Mouse (Mus musculus) cerebellum, postnatal 14 days (tissue): ENCODE results near the gene Zfyve26.

ENCODE experiments used
- DNase-seq, 2 experiments: peaks; one replicate each; pipeline ENCODE4 v3.0.0; 2021; ENCODE audit warnings: mixed read lengths in 2 of 2

Gene Zfyve26

GRCm38 (mm10) chr12:79296126-79296816, at the start of gene Zfyve26:
Zfyve26 (minus strand) TSS chr12:79296304.
- DNase-seq = peak; percentile 92 to 94

GRCm38 (mm10) chr12:79341291-79341845, 45.3 kb upstream of the Zfyve26 start:
- no peak for DNase-seq

DNA sequence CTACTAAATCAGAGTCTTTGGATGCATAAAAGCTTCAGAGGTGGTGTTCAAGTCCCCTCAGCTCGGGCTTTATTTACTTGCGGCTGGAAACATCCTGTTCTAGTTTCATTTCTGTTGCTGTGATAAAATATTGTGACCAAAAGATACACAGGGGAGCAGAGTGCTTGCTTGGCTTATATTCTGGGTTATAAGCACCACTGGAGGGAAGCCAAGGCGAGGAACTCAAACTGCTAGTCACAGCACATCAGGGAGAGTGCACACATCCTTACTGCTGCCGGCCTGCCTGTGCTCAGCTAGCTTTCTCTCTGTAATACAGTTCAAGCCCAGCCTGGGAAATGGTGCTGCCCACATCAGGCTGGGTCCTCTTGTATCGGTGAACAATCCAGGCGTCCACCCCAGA, 44.4 kb upstream of the Zfyve26 start:
- DNase-seq = no peak

DNA sequence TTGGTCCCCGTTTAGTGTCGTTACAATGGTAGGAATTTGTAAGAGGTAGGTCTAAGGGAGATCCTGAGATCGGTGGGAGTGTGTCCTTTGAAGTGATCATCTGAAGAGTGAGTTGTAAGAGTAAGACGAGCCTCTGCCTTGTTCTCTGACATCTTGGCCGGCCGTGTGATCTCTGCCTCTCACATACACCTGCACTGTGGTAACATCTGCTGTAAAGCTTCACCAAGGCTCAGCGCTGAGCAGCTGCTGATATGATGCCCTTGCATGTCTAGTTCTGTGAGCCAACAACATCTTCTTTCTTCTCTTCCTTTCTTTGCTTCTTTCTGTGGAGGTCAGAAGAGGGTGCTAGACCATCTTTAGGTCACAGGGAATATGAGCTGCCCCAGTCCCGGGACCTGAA, 42.7 kb upstream of the Zfyve26 start:
- no peak for DNase-seq

- DNase-seq = no peak
Observed at GRCm38 (mm10) chr12:79331722-79332121, 35.6 kb upstream of the Zfyve26 start.

DNA sequence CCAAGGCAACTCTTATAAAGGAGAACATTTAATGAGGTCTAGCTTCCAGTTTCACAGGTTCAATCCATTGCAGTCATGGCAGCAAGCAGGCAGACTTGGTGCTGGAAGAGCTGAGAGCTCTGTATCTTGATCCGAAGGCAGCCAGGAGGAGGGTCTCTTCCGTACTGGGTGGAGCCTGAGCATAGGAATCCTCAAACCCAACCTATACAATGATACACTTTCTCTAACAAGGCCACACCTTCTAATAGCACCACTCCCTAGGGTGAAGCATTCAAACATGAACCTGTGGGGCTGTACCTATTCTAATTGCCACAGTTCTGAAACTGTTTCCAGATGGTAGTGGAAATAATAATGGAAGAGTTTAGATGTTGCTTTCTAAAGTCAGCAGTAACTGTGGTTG, 34.5 kb upstream of the Zfyve26 start:
- no peak for DNase-seq

- DNase-seq = no peak
Observed at GRCm38 (mm10) chr12:79327868-79328267, 31.8 kb upstream of the Zfyve26 start.

- DNase-seq = no peak
Observed at GRCm38 (mm10) chr12:79326745-79327144, 30.6 kb upstream of the Zfyve26 start.

- no peak for DNase-seq
Observed at GRCm38 (mm10) chr12:79326236-79326635, 30.1 kb upstream of the Zfyve26 start.

GRCm38 (mm10) chr12:79322539-79322938, 26.4 kb upstream of the Zfyve26 start:
- DNase-seq = peak in 1 of 2 experiments; percentile 22

GRCm38 (mm10) chr12:79320895-79321294, 24.8 kb upstream of the Zfyve26 start:
- no peak for DNase-seq

DNA sequence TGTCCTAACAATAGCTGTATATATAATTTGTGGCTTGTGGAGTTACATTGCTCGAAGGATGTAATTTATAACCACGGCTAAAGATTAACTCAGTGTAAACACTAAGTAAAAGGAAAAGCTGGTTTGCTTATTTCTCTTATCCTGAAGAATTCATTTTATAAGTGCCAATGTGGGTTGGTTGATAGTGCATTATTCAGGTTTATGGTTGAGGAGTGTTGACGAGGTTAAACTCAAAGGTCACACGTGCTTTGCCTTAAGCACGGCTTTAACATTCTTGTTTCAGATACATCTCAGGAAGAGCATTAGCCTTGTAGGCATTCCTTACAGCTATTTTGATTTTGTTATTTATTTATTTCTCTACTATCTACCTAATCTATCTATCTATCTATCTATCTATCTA, 21.2 kb upstream of the Zfyve26 start:
- DNase-seq = no peak

- no peak for DNase-seq
Observed at GRCm38 (mm10) chr12:79313721-79314120, 17.6 kb upstream of the Zfyve26 start.

GRCm38 (mm10) chr12:79306013-79306412, 9.9 kb upstream of the Zfyve26 start:
- no peak for DNase-seq

DNA sequence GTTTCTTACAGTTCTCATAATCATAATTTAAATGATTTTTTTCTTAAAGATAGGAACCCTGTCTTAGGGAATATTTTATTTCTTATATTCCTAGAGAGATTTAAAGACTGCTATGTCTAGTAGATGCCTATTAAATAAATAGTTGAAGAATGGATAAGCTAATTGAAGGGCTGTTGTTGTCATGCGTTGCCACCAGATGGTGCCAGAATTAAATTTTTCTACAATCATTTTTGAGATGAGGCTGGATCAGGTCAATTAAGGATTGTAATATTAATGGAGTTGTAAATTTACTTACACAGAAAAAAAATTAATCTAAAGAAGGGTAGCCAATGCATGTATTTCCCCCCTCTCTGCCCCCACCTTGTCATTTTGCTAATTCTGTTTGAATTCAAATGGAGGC, 9.0 kb upstream of the Zfyve26 start:
- peak in 1 of 2 experiments; percentile 15 for DNase-seq

- no peak for DNase-seq
Observed at GRCm38 (mm10) chr12:79301802-79302201, 5.7 kb upstream of the Zfyve26 start.

DNA sequence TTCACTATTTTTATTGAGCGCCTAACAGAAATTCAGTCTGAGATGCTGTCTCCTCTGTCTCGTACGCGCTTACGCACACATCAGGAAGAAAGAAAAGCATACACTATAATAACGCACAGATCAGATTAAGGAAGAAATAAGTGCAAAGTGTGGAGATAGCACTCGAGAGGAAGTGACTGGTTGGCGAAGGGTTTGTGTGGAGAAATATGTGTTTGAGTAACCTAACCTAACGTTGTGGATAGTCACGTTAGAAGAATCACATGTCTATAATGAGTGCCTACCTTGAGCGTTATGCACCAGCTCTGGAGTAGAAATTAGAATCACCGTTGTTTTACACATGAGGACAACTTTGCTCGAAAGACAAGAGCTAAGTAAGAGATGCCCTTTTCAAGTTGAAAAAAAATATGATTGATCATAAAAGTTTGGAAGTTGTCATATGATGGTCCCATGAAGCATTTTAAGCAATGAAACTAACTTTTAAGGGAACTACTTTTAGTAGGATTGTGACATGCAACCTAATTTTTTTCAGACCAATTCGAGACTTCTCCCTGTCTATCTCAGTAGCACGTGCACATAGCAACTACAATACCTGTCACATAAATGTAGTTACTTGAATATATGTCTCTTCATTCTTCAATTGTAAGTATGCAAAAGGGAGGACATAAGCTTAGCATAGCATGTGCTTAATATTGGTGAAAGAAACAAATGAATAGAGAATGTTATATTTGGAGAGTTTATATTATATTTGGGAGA, 2.0 kb upstream of the Zfyve26 start:
- DNase-seq = no peak

DNA sequence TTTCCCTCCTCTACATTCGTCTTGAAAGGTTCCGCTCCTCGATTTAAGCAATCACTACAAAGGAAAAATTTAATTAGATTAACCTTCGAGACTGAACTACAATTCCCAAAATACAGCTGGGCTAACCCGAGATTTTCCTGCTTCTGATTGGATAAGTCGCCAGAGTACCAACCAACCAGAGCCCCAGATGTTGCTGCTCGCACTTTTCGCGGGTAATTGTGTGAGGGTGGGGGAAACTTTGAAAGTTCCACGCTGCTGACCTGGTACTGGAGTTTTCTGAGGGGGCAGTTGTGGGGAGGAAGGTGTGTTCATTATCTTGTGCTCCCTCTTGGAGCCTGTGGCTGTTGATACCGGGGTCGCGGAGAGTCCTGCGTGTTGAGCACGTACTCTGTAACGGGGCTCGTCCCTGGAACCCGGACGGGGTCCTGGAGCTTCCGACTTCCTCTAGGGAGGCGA, 1.0 kb upstream of the Zfyve26 start, which contains the start of gene Rad51b:
Rad51b (plus strand) TSS at position 162 of the 456 bp plus-strand sequence.
- DNase-seq = peak; percentile 63 to 71

DNA sequence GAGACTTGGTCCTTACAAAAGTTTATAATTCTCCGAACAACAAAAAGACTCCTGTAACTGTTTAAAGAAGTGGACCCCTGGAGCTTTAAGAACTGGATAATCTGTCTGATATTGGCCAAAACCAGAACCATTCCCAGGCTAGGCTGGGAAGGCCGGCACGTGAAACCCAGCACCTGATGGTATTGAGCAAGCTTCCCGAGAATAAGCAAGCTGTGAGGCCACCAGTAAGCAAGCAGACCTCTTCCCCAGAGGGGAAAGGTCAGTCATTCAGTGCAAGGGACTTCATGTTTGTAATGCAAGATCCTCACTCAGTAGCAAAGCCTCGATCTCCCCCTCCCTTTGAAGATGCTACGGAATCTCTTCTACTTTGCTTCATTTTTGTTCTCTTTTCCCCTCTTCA, 3.2 kb downstream of the Zfyve26 start:
- no peak for DNase-seq

DNA sequence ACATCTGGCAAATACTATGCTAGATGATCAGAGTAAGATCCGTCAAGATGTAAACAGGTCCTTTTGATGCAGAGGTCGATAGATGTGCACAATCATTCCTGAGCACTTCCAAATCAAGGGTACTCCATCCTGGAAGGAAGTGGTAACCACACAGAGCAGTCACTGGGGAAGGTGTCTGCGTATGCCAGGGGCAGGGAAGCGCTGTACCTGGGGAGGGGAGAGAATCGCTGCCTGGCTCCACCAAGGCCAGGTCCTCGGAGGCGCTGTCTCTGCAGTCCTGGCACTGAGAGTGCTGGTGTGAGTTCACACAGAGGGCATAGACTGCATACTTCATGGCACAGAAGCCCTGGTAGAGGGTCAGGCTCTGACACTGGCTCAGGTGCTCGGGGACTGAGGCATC, 13.5 kb downstream of the Zfyve26 start:
- no peak for DNase-seq

- no peak for DNase-seq
Observed at GRCm38 (mm10) chr12:79279513-79280115, 16.5 kb downstream of the Zfyve26 start.

- DNase-seq = no peak
Observed at GRCm38 (mm10) chr12:79272604-79273003, 23.5 kb downstream of the Zfyve26 start.

DNA sequence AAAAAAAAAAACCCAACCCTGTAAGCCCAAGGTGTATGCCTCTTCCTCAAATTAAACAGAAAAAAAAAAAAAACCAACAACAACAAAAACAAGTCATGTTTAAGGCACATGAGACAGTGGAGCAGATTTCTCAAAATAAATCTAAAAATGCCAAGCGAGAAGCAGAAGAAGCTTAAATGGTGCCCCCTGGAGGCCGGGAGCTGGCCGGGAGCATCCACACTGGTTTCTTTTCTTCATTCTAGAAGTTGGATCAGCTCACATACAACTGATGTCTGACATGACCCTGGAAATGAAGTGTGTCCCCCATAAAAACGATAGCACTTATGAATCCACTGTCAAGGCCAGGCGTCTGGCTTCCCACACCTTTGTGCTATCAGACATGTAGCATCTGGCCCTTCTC, 35.1 kb downstream of the Zfyve26 start:
- peak; percentile 36 to 60 for DNase-seq
